Mouse (Mus musculus) megakaryocyte, embryonic 14.5 days (primary cell): ENCODE results near the gene Olfr1030. TPM values are rescaled to one million over a fixed set of nuclear protein-coding genes. Genes with fewer than 3 reads are reported as not detected.
"Not testable (repeated sequence)": the region's sequence is repeated elsewhere in the genome, so short reads cannot be mapped to it uniquely, and the experiment has no call there.

Experiments
- H3K27me3 ChIP-seq: replicated peaks from 2 replicates; pipeline ENCODE3; 2012; ENCODE audit warnings: inconsistent platforms
- H3K36me3 ChIP-seq: replicated peaks from 2 replicates; pipeline ENCODE3; 2012; ENCODE audit warnings: low read length, inconsistent platforms, mixed read lengths
- H3K4me1 ChIP-seq: 2 replicates; pipeline ENCODE4 v1.6.1; 2012; ENCODE audit warnings: inconsistent platforms
- H3K4me3 ChIP-seq: replicated peaks from 2 replicates; pipeline ENCODE3; 2012; ENCODE audit warnings: moderate library complexity, mild to moderate bottlenecking, inconsistent platforms
- H3K9me3 ChIP-seq: 2 replicates; pipeline ENCODE4 v1.6.1; 2012; ENCODE audit warnings: inconsistent platforms
- FLI1 ChIP-seq: IDR thresholded peaks from 2 replicates; pipeline ENCODE4 v1.6.1; 2012; ENCODE audit warnings: low read length, inconsistent platforms, mixed read lengths
- GATA1 ChIP-seq: IDR thresholded peaks from 3 replicates; pipeline ENCODE4 v1.6.1; 2012; ENCODE audit warnings: mixed read lengths, low read length, inconsistent platforms, borderline replicate concordance
- polyA plus RNA-seq: library from polyadenylated mRNA; stranded (reverse); fragments of >175 nt; gene quantifications from 2 replicates; pipeline ENCODE4 v1.2.3, GENCODE M21; 2012; ENCODE audit warnings: low replicate concordance; ENCODE audit not compliant: insufficient read depth

The Olfr1030 gene
- not detected in 2 replicates for polyA plus RNA-seq

GRCm38 (mm10) chr2:85978976-85979375, at the start of gene Olfr1030:
Gene Olfr1030, plus strand, starts transcription at chr2:85979276.
- H3K4me3 ChIP-seq, result no peak within 1 kb of the TSS
- H3K9me3 ChIP-seq, result 0 out of 2 replicates have a peak, but pooled peaks cover 1% of the 10 kb centered on the region
- no peaks in the 10 kb centered on the region for H3K4me1 ChIP-seq

GRCm38 (mm10) chr2:85950137-85950536, 28.9 kb upstream of the Olfr1030 start, which contains the start of gene Olfr1028:
Gene Olfr1028, plus strand, starts transcription at chr2:85950437.
- Histone ChIP-seq H3K27me3 (no peaks in the 10 kb centered on the region), H3K4me1 (no peaks in the 10 kb centered on the region), H3K4me3 (no peak within 1 kb of the TSS), H3K36me3 (no peaks in the 10 kb centered on the region), H3K9me3 (no peaks in the 10 kb centered on the region)
- TF ChIP-seq FLI1, result no peak
- TF ChIP-seq GATA1, result no peak

More at GRCm38 (mm10) chr2:85978976-85979375, at the start of gene Olfr1030:
- Histone ChIP-seq H3K36me3 (no peaks in the 10 kb centered on the region), H3K27me3 (no peaks in the 10 kb centered on the region)
- TF ChIP-seq FLI1 (no peak), GATA1 (no peak)

GRCm38 (mm10) chr2:85973595-85973994, 5.5 kb upstream of the Olfr1030 start, which contains the start of gene Olfr1029:
Gene Olfr1029, plus strand, starts transcription at chr2:85973895.
- Histone ChIP-seq H3K4me3 (no peak within 1 kb of the TSS), H3K4me1 (no peaks in the 10 kb centered on the region), H3K36me3 (no peaks in the 10 kb centered on the region), H3K27me3 (no peaks in the 10 kb centered on the region), H3K9me3 (no peaks in the 10 kb centered on the region)
- TF ChIP-seq FLI1 (no peak), GATA1 (no peak)

- H3K9me3 ChIP-seq, result no peaks in the 10 kb centered on the region
- no peaks in the 10 kb centered on the region for H3K27me3 ChIP-seq
- no peak within 1 kb of the TSS for H3K4me3 ChIP-seq
- TF ChIP-seq FLI1, result no peak
- TF ChIP-seq GATA1, result no peak
- H3K36me3 ChIP-seq, result no peaks in the 10 kb centered on the region
- H3K4me1 ChIP-seq, result no peaks in the 10 kb centered on the region
Observed at GRCm38 (mm10) chr2:85990004-85990403, 10.9 kb downstream of the Olfr1030 start, which contains the start of gene Olfr1031. Gene Olfr1031, plus strand, starts transcription at chr2:85990304.

DNA sequence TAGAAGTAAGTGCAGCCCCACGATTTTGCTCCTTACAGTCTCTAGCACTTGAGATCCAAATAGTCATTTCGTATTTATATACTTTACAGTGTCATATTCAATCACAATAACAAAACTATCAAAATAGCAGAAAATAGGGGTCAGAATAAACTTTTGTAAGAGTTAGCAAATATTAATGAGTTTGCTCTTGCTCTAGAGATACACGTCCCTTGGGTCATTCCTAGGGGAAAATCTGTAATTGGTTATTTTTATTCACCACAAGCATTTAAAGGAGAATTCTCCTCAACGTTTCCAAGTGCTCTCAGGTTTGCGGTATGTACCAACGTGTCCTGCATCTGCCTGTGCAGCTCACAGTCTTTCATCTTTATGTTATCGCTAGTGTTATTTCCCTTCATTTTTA, 26.2 kb downstream of the Olfr1030 start, which contains the start of gene Olfr1032:
Gene Olfr1032, plus strand, starts transcription at position 301 of the 400 bp plus-strand sequence.
- H3K36me3 ChIP-seq, result no peaks in the 10 kb centered on the region
- H3K27me3 ChIP-seq, result no peaks in the 10 kb centered on the region
- H3K9me3 ChIP-seq, result no peaks in the 10 kb centered on the region
- no peaks in the 10 kb centered on the region for H3K4me1 ChIP-seq
- no peak within 1 kb of the TSS for H3K4me3 ChIP-seq
- TF ChIP-seq GATA1 (no peak), FLI1 (no peak)

GRCm38 (mm10) chr2:86020406-86020805, 41.3 kb downstream of the Olfr1030 start, which contains the start of gene Olfr1033:
Gene Olfr1033, plus strand, starts transcription at chr2:86020633.
- not testable (repeated sequence) for H3K36me3 ChIP-seq, H3K4me1 ChIP-seq, H3K27me3 ChIP-seq, H3K4me3 ChIP-seq, H3K9me3 ChIP-seq

DNA sequence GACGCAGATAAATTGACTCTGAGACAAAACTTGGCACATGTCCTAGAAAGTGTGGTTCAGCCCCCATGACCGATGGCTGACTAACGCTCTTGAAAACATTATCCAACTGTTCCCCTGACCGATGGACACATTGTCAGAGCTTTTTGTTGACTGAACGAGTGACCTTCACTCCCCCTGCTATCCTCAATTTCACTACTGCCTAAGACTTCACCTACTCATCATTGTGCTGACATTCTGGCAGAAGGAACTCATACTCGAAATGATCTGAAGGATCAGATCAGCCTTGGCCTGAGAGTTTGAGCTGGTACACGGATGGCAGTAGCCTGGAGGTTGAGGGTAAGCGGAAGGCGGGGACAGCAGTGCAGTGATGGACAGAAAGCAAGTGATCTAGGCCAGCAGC, 42.4 kb downstream of the Olfr1030 start:
- not testable (repeated sequence) for H3K4me3 ChIP-seq, H3K27me3 ChIP-seq, H3K4me1 ChIP-seq, H3K9me3 ChIP-seq, H3K36me3 ChIP-seq

Other genes with a start within 250 kb of the Olfr1030 start
- gene Olfr1012, start 216.5 kb upstream of the Olfr1030 start, polyA plus RNA-seq, result not detected in 2 replicates
- 0.03 TPM in 1 of 2 replicates, not detected in the other for gene Olfr1013, start 212.2 kb upstream of the Olfr1030 start, polyA plus RNA-seq
- not detected in 2 replicates for gene Olfr1014, start 206.6 kb upstream of the Olfr1030 start, polyA plus RNA-seq
- not detected in 2 replicates for gene Olfr1015, start 197.3 kb upstream of the Olfr1030 start, polyA plus RNA-seq
- not detected in 2 replicates for gene Olfr1016, start 176.7 kb upstream of the Olfr1030 start, polyA plus RNA-seq
- gene Olfr1018, start 160.8 kb upstream of the Olfr1030 start, polyA plus RNA-seq, result not detected in 2 replicates
- not detected in 2 replicates for gene Olfr1019, start 133.8 kb upstream of the Olfr1030 start, polyA plus RNA-seq
- not detected in 2 replicates for gene Olfr1020, start 132.2 kb upstream of the Olfr1030 start, polyA plus RNA-seq
- not detected in 2 replicates for gene Olfr1022, start 110.7 kb upstream of the Olfr1030 start, polyA plus RNA-seq
- gene Olfr1023, start 93.6 kb upstream of the Olfr1030 start, polyA plus RNA-seq, result not detected in 2 replicates
- not detected in 2 replicates for gene Olfr1024, start 74.2 kb upstream of the Olfr1030 start, polyA plus RNA-seq
- not detected in 2 replicates for gene Olfr1025-ps1, start 64.1 kb upstream of the Olfr1030 start, polyA plus RNA-seq
- not detected in 2 replicates for gene Olfr1026, start 57.7 kb upstream of the Olfr1030 start, polyA plus RNA-seq
- gene Olfr1028, start 28.8 kb upstream of the Olfr1030 start, polyA plus RNA-seq, result not detected in 2 replicates
- not detected in 2 replicates for gene Olfr1029, start 5.4 kb upstream of the Olfr1030 start, polyA plus RNA-seq
- gene Olfr1031, start 11.0 kb downstream of the Olfr1030 start, polyA plus RNA-seq, result not detected in 2 replicates
- not detected in 2 replicates for gene Olfr1032, start 26.3 kb downstream of the Olfr1030 start, polyA plus RNA-seq
- gene Olfr1033, start 41.4 kb downstream of the Olfr1030 start, polyA plus RNA-seq, result not detected in 2 replicates
- gene Olfr1034, start 66.6 kb downstream of the Olfr1030 start, polyA plus RNA-seq, result not detected in 2 replicates
- not detected in 2 replicates for gene Olfr1036, start 94.7 kb downstream of the Olfr1030 start, polyA plus RNA-seq
- not detected in 2 replicates for gene Olfr1037, start 108.1 kb downstream of the Olfr1030 start, polyA plus RNA-seq
- gene Olfr1039, start 156.7 kb downstream of the Olfr1030 start, polyA plus RNA-seq, result not detected in 2 replicates
- gene Olfr1040, start 167.5 kb downstream of the Olfr1030 start, polyA plus RNA-seq, result not detected in 2 replicates
- not detected in 2 replicates for gene Olfr1042, start 182.6 kb downstream of the Olfr1030 start, polyA plus RNA-seq
- not detected in 2 replicates for gene Olfr1043, start 188.2 kb downstream of the Olfr1030 start, polyA plus RNA-seq
- gene Olfr1044, start 198.5 kb downstream of the Olfr1030 start, polyA plus RNA-seq, result not detected in 2 replicates
- not detected in 2 replicates for gene Olfr52, start 206.4 kb downstream of the Olfr1030 start, polyA plus RNA-seq
- gene Olfr1045, start 223.7 kb downstream of the Olfr1030 start, polyA plus RNA-seq, result not detected in 2 replicates
- not detected in 2 replicates for gene Olfr1046, start 240.0 kb downstream of the Olfr1030 start, polyA plus RNA-seq